Mouse (Mus musculus) E14TG2a.4 (cell line): ENCODE results near the gene Abt1.
A peak's percentile ranks its signal among the peaks of the same experiment; 100 is the strongest.

ENCODE experiments used
- CTCF ChIP-seq: conservative IDR thresholded peaks from 2 replicates; pipeline ENCODE4 v1.5.1; 2014; ENCODE audit warnings: low read length
- NANOG ChIP-seq: IDR thresholded peaks from 2 replicates; pipeline ENCODE4 v1.6.1; 2014; ENCODE audit warnings: borderline replicate concordance, low read length, mixed read lengths

DNA sequence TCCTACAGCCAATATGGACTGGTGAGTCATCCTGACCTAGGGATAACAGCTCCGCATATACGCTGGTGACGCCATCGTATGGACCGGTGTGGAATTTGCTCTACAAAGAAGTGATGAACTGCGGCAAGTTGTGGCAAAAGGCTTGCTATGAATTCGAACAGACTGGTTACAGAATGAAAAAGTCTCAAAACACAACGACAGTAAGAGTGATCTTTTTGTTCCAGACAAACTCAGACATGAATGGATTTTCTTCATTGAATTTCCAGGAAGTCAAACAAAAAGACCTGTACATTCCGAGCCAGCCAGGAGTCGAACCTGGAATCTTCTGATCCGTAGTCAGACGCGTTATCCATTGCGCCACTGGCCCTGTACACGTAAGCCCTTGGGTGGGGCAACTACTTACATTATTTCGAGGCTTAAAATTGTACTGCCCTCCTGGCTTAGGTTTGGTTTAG, 22.9 kb upstream of the Abt1 start:
- TF ChIP-seq CTCF: 0 out of 2 replicates have a peak, but pooled peaks have one; percentile 8
- TF ChIP-seq NANOG: no peak
